Mouse (Mus musculus) spleen, postnatal 4 days (tissue): ENCODE data around the gene Mroh2a.
A peak's percentile ranks its signal among the peaks of the same experiment; 100 is the strongest.

Experiments
- DNase-seq, 2 experiments: peaks; one replicate each; pipeline ENCODE4 v3.0.0; 2022; ENCODE audit warnings: low spot score in 2 of 2

The Mroh2a gene

DNA sequence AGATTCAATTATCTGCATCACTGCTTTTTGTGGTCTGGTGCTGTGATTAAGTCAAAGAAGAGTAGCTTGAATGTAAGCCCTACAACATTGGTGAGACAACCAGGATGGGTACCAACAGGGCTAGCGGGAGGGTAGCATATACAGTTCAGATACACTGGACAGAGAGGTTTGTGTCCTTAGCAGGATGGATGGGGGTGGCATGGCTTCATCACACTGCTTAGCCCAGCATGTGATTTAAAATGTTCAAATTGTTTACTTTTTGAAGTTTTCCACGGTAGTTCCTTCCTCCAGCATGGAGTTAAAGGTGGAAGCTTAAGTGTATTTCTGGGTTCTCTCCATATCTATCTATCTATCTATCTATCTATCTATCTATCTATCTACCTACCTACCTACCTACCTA is 62.4 kb downstream of the Mroh2a start:
- DNase-seq, result no peak

DNA sequence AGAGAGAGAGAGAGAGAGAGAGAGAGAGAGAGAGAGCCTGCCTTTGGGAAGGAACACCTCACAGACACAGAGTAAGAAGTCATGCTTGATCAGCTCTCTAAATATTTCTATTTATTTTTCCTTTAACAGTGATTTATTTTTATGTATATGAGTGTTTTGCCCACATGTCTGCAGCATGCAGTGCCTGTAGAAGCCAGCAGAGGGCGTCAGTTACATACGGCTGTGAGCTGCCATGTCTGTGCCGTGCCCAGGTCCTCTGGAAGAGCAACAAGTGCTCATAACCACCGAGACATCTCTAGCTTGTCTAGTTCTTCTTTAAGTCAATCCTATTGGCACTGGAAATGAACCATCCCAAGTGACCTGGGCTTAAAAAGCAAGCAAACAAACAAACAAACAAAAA is 63.1 kb downstream of the Mroh2a start:
- peak in 1 of 2 experiments; percentile 88 for DNase-seq

DNA sequence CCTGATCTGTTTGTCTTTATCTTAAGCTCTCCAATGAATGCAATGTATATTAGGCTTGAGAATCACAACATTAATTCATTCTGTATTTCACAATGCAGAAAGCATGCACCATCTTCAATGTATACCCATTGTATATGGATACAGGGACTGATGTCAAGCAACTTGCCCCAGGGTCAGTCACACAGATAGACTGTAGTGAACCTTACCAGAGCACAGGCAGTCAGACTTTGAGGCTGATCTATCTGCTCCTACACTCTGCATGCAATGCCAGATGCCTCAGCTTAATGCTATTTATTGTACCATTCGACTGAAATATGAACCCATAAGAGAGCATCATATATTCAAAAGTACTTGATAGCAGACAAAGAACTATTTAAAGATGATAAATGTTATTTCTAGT is 63.7 kb downstream of the Mroh2a start:
- DNase-seq, result peak in 1 of 2 experiments; percentile 65

DNA sequence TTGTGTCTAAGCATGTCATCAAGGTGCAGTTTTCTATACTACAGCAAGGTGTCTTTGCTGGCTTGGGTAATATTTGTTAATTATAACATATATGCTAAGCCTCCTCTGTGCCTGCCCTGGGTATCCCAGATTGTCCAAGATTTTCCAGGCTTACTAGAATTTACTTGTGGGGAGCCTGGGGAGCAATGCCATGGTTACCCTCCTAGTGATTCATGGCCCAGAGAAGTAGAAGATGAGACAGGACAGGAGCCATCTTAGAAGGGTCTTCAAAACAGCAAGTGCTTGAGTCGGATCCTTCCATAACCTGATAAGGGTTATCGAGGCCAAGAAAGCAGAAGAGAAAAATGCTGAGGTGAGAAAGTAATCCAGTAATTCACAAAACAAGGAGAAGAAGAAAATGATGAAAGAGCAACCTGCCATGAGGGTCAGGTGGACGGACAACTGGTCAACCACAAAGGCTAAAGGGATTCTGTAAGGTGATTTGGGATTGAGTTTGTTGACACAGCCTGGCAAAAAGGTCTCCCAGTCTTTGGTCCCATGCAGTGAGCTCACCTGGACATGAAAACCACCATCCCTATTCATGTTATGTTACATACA is 64.7 kb downstream of the Mroh2a start:
- peak in 1 of 2 experiments; percentile 68 for DNase-seq

DNA sequence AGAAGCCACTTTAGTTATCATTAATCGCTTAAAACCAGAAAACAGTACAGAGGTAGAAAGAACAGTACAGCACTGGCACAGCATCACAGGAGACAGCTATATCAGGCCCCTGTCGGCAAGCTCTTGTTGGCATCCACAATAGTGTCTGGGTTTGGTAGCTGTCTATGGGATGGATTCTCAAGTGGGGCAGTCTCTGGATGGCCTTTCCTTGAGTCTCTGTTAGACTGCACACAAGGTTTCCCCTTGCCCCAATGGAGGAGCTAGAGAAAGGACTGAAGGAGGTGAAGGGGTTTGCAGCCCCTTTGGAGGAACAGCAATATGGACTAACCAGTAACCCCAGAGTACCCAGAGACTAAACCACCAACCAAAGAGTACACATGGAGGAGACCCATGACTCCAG is 65.3 kb downstream of the Mroh2a start:
- peak in 1 of 2 experiments; percentile 63 for DNase-seq

DNA sequence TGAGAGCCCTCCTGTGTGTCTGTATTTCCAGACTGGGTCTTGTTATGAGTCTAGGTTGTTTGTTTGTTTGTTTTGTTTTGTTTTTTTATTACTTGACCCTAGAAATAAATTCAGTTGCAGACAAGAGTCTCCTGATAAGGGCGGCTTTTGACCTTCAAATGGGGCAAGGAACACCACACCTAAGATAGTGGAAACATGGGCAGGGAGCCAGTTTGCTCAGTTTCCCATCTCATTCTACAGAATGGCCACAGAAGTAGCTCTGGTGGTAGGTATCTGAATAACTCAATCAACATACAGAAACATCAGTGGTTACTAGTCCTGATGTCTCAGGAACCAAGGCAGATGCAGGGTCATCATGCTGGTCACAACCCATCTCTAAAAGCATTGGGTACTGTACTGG is 67.9 kb downstream of the Mroh2a start:
- no peak for DNase-seq

DNA sequence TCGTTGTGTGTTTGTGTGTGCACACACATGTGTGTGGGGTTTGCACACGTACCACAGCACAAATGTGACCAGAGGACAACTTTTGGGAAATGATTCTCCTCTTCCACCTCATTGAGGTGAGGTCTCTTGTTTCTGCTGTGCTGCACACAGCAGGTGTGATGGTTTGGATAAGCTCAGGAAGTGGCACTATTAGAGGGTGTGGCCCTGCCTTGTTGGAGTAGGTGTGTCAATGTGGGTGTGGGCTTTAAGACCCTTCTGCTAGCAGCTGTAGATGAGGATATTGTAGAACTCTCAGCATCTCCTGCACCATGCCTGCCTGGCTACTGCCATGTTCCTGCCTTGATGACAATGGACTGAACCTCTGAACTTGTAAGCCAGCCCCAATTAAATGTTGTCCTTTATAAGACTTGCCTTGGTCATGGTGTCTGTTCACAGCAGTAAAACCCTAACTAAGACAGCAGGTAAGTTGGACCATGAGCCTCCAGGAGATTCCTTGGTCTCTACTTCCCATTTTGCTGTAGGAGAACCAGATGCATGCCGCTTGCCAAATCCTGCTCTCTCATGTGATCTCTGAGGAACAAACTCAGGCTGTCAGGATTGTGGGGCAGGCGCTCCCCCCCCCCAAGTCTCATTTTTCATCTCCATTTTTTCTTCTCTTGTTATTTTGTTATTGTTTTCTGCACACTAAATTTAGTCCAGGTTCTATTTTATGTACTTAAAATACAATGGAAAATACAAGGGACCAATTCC is 69.6 kb downstream of the Mroh2a start:
- peak in 1 of 2 experiments; percentile 66 for DNase-seq

DNA sequence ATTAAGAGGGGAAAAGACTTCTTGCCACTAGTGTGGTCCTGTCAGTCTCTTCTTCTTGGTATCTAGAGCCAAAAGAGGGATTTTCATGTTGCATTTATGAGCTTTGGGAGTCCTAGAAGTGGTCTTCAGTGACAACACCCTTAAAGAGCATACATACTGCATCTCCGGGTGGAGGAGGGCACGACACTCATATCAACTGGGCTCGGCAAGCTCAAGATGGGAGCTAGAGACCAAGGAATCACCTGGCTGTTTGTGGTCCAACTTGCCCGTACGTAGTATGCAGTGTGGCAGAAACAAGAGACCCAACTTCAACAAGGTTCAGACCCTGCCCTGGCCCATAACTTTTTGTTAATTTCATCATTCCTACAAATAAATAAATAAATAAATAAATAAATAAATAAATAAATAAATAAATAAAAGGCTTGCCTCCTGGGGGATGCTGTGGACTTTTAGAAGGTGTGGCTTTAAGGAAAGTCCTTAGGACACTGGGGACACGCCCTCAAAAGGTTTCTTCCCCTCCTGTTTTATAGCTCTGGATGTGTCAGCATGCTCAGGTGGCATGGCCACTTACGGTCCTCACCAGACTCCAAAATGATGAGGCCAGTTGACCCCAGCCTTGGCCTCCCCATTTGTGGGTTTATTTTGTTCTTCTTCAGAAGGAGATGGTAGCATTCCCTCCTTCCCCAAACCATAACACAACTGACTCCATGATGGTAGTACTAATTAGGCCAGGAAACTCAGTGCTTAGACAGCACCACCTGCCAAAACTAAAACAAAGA is 70.9 kb downstream of the Mroh2a start:
- peak in 1 of 2 experiments; percentile 68 for DNase-seq

DNA sequence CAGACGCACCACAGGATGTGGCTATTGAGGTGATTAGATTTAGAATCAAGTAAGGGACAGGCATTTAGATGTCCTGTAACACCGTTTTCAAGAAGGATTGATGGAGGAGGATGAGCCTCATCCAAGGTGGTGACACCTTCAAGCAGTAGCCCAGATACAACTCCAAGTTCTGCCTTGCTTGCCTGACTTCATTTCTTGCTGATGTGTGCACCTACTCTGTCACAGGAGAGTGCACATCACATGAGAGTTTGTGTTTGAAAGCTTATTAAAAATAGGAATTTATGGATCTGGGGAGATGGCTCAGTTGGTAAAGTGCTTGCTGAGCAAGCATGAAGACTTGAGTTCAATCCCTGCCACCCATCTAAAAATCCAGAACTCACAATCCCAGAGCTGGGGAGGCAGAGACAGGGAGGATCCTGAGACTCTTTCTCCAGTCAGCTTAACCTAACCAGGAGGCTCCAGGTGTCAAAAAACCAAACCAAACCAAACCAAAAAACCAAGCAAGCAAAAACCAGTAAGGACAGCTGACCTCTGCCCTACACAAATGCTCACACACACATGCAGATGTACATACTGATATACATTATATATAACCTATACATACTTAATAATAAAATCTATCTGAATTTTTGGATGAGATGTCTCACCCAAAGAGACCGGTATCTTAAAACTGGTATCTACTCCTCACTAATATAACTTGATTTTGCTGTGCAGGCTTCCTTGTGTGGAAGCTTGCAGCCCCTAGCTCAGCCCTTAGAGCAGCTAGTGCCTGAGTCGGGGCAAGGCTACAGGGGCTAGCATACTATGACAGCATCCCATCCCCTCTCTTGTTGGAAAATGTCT is 72.1 kb downstream of the Mroh2a start:
- peak in 1 of 2 experiments; percentile 61 for DNase-seq

DNA sequence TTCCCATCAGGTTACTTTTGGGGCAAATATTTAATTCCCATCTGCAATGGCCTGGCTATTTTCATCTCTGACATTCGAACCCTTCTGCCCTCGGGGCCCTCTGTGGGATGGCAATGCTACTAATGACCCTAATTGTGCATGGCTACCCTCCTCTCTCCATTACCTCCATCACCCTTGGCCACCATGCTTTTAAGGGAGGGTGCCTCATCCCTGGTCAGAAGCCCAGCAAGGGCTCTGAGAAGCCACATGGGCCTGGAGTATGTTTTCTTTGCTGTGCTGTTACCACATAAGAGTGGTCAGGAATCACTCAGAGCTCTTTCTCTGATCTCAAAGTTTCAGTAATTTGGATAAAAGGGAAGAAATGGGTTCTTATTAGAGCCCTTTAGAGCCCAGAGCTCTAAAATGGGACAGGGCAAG is 72.8 kb downstream of the Mroh2a start:
- DNase-seq, result peak in 1 of 2 experiments; percentile 72

DNA sequence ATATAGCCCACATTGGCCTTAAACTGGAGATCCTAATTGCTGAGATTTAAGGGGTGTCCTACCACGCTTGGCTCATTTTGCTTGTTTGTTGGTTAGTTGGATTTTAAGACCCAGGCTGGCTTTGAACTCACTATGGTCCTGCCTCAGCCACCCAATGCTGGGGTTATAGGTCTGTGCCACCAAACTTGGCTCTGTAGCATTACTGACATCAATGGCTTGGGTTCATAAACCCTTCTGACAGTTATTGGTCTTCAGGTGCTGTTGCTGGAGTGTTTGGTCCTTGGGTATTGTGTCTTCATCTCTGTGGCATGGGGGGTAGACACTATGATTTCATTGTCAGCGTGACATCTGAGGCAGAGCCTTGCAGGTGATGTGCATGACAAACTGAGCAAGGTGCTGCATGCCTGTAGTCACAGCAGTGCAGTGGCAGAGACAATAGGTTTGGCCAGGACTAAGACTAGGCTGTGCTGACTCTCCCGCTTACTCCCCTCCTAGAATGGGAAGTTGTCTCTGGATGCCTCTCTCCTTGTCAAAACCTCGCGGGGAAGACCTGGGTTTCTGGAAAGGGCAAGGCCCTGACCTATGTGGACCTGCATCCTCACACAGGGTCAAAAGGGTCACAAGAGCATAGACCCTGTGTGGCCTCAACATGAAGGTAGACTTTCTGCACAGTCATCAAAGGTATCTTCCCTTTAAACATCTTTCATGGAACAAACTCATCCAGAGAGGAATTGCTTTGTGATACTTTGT is 73.7 kb downstream of the Mroh2a start:
- peak in 1 of 2 experiments; percentile 75 for DNase-seq

DNA sequence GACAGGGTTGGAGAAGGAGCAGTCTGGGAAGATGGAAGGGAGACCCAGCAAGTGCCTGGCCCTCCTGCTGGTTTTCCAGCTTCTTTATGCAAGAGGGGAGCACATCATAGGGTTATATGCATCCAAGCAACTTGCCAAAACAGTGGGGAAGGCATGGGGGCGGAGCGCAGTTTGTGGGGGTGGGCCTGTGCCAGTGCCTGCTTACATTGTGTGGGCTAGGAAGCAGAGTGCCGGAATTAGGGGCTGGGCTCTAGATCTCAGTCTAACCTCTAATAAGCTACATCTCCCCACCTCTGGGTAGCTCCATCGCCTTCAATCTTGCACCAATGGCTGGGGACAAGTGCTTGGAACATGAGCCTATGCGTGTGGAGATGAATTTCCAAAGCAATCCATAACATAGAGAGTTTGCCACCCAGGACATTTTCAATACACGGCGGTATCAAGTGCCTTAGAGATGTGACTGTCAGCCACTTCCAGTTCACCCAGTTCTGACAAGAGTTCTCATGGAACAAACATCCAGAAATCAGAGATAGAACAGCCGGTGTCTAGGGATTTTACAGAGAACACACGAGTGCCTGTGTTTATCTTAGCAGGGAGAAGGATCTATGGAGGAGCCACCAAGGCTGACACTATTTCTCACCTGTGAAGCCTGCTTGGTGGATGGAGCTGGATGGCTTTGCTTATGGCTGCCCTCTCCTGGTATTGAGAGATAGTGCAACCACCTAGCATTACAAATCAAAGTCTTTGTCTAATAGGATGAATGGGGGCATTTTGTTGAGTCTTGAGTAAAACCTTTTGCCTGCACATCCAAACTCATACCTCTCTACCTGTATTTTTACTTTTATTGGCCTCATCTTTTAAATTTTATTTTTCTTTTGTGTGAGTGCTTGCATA is 74.6 kb downstream of the Mroh2a start:
- peak in 1 of 2 experiments; percentile 77 for DNase-seq

DNA sequence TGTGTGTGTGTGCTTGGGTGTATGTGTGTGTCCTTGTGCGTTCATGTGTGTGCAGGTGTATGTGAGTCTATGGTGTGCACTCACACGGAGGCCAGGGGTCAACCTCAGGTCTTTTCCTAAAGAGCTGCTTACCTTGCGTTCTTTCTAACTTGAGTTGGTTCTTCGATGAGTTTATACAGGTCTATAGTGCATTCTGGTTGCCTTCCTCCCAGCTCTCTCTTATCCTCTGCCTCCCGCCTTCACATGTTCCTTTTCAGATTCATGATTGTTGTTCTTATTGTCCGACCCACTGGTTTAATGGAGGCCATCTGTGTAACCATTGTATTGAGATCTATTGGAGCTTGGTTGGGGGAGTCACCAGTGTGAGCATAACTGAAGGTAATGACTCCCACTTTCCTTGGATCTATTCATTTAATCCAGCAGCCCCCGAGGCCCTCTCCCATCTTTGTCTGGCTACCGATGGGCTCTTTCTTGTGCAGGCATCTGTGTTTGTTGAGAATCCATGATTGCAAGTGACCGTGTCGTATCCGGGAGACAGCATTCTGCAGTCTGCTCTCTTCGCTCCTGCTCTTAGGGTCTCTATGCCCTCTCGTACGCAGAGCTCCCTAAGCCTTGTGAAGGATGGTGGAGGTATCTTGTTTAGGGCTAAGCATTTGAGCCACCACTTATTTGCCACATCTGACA is 75.4 kb downstream of the Mroh2a start:
- DNase-seq, result peak in 1 of 2 experiments; percentile 68

DNA sequence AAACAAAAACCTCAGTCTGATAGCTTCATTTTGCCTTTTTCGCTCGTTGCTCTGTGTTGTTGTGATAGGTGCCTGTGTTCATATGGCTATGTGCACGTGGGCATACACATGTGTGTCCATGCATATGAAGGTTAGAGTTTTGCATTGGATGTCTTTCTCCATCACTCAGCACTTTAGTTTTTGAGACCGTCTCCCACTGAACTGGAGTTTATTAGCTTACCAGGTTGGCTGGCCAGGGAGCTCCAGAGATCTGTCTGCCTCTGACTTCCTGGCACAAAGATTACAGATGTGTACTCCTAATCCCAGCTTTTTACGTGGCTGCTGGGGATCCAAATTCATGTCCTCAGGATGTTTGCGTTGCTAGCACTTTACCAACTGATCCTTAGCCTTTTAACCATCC is 77.0 kb downstream of the Mroh2a start:
- DNase-seq, result peak in 1 of 2 experiments; percentile 64

DNA sequence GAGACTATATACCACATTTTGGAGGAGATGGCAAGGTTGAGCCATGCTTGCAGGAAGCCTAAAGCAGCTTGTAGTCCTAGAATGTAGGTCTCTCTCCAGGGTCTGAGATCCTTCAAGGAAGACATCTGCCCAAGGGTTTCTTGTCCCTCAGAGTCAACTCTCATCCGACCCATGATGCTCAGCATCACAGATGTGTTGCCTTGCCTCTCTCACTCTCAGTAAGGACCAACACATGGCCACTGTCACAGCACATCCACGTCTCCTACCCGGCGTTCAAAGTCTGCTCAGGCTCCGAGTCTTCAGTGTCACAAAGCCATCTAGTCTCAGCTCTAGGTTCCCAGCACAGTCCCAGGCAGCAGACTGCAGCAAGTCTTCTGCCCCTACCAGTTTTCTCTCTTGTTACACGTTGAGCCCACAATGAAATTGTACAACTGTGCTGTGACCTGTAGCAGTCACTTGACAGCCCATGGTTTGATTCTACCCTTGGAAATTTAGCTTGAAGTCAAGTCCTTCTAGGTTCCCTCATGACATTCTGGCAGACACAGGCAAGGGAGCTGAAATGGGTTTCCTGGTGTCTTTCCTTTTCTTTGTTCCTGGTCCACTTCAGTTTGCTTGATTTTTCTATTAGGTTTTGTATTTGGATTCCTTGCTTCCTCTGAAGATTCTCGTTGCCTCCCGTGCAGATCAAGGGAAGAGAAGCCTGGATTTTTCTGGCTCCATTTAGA is 77.6 kb downstream of the Mroh2a start:
- DNase-seq, result peak in 1 of 2 experiments; percentile 70

DNA sequence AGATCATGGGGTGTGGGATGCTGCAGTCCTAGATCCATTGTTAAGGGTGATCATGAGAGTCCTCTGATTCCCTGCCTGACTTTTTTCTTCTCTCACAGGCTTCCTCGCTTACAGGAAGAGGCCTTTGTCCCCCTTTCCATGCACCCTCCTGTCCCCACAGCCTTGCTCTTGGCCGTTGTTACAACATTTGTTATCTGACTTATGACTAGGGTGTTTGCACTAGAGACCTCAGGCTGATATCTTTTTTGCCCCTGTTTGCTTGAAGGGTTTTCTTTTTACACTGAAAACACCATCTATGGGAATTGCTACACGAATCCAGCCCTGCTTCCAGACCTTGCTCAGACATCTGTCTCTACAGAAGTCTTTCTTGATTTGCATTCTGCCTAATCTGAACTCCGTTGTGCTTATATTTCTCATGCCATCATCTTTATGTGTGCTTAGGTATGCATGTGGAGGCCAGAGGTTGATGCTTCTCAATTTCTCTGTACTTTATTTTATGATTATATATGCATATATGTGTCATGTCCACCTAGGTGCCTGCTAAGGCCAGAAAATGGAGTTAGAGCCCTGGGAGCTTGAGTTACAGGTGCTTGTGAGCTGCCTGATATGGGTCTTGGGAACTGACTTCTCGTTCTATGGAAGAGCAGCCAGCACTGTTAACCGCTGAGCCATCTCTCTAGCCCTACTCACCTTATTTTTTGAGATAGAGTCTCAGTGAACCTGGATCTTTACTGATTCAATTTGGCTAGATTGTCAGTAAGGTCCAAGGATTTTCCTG is 78.4 kb downstream of the Mroh2a start:
- DNase-seq, result peak in 1 of 2 experiments; percentile 66

DNA sequence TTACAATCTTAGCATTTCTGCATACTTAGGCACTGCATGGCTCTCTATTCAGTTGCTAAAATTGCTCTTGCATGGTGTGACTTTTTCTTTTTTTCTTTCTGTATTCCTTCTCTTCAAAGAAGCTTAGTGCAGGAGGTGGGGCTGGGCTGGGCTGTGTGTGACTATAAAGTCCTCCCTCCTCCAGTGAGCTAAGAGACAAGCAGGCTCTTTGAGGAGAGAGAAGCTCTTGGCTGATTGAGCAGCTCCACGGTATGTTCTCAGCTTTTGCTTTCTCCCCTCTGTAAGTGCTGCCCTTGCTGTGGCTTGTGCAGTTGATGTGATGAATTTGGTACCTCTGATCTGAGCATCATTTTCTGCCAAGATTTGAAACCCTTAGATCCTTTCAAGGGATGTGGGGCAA is 79.8 kb downstream of the Mroh2a start:
- DNase-seq, result peak in 1 of 2 experiments; percentile 66

DNA sequence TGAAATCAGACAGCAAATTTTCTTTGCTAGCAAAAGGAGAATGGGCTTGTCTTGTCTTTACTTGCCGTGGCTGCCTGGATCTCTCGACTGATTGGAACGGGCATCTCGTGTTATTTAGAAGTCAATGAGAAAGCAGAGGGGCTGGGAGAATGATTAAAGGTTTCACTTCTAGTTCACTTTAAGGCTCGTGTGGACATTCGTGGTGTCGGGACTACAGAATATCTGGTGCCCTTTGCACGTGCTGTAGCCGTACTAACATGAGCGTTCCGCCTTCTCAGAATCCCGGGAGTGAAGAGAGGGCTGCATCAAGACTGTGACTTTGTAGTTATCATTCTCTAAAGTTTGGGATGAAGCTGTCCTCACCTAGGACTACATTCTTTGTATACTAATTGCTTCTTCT is 80.4 kb downstream of the Mroh2a start:
- DNase-seq, result peak in 1 of 2 experiments; percentile 60
